Mouse (Mus musculus) heart, adult 18-20 months (tissue): ENCODE results near the gene Dlg4. TPM values are rescaled to one million over a fixed set of nuclear protein-coding genes. Genes with fewer than 3 reads are reported as not detected.

Experiments
- microRNA-seq, 2 experiments: library from miRNA; unstranded; fragments of <30 nt; microRNA quantifications; one replicate each; pipeline ENCODE4 v1.2.0; 2022
- total RNA-seq, 2 experiments: library from RNA; stranded (reverse); gene quantifications; 2 replicates each; pipeline ENCODE4 v1.2.3; 2021

Dlg4 gene
- total RNA-seq, 2 experiments from 2014 or later = 5.9 to 6.8 TPM

Small RNA genes within 50 kb of the gene (microRNA-seq; reads per million reads assigned to microRNA genes)
- gene Gm44349 (0 to 0.76 reads per million in 2 experiments), gene Mir324 (1,353 to 1,413 reads per million in 2 experiments)

Other genes with a start within 250 kb of the Dlg4 start
- gene Chrnb1, start 221.0 kb upstream of the Dlg4 start, total RNA-seq = 1 to 10 TPM; 2.0 to 4.6 TPM
- 1 to 10 TPM; 2.6 to 3.0 TPM for gene Fgf11, start 215.1 kb upstream of the Dlg4 start, total RNA-seq
- under 1 TPM; 0.17 to 0.49 TPM for gene Tmem102, start 211.3 kb upstream of the Dlg4 start, total RNA-seq
- gene Gm39566, start 201.6 kb upstream of the Dlg4 start, total RNA-seq = not detected
- gene Spem2, start 198.5 kb upstream of the Dlg4 start, total RNA-seq = not detected
- not detected for gene Spem1, start 194.8 kb upstream of the Dlg4 start, total RNA-seq
- 1 to 10 TPM; 3.3 to 3.9 TPM for gene Nlgn2, start 179.2 kb upstream of the Dlg4 start, total RNA-seq
- gene Tmem256, start 178.4 kb upstream of the Dlg4 start, total RNA-seq = 100 to 1,000 TPM; 232 to 246 TPM
- 10 to 100 TPM; 19.6 to 21.4 TPM for gene Plscr3, start 170.6 kb upstream of the Dlg4 start, total RNA-seq
- gene Tnk1, start 158.2 kb upstream of the Dlg4 start, total RNA-seq = not detected
- gene Tmem95, start 138.9 kb upstream of the Dlg4 start, total RNA-seq = not detected
- gene Kctd11, start 135.5 kb upstream of the Dlg4 start, total RNA-seq = 1 to 10 TPM; 2.0 to 2.5 TPM
- 1 to 10 TPM in 1 of 2 experiments, under 1 TPM in 1; 0.72 to 4.4 TPM for gene Acap1, start 121.4 kb upstream of the Dlg4 start, total RNA-seq
- under 1 TPM in 1 of 2 experiments, not detected in 1; 0.41 TPM for gene 2810408A11Rik, start 116.0 kb upstream of the Dlg4 start, total RNA-seq
- 10 to 100 TPM; 42.1 to 48.0 TPM for gene Neurl4, start 115.9 kb upstream of the Dlg4 start, total RNA-seq
- 10 to 100 TPM; 26.2 to 27.5 TPM for gene Gps2, start 103.1 kb upstream of the Dlg4 start, total RNA-seq
- 100 to 1,000 TPM; 415 to 425 TPM for gene Eif5a, start 95.0 kb upstream of the Dlg4 start, total RNA-seq
- gene Ybx2, start 81.1 kb upstream of the Dlg4 start, total RNA-seq = 10 to 100 TPM; 14.6 to 23.1 TPM
- gene Slc2a4, start 68.8 kb upstream of the Dlg4 start, total RNA-seq = 100 to 1,000 TPM; 402 to 439 TPM
- gene Cldn7, start 52.2 kb upstream of the Dlg4 start, total RNA-seq = 1 to 10 TPM in 1 of 2 experiments, not detected in 1; 1.3 TPM
- 100 to 1,000 TPM; 130 to 144 TPM for gene Ctdnep1, start 35.8 kb upstream of the Dlg4 start, total RNA-seq
- 10 to 100 TPM; 46.2 to 53.1 TPM for gene Elp5, start 34.4 kb upstream of the Dlg4 start, total RNA-seq
- gene Gabarap, start 25.8 kb upstream of the Dlg4 start, total RNA-seq = 100 to 1,000 TPM; 285 to 320 TPM
- gene Phf23, start 21.2 kb upstream of the Dlg4 start, total RNA-seq = 10 to 100 TPM; 18.4 to 19.7 TPM
- 1 to 10 TPM; 3.4 to 4.8 TPM for gene Dvl2, start 16.3 kb upstream of the Dlg4 start, total RNA-seq
- 1,000 to 10,000 TPM; 1,326 to 1,372 TPM for gene Acadvl, start 1.5 kb upstream of the Dlg4 start, total RNA-seq
- not detected for gene Asgr1, start 37.1 kb downstream of the Dlg4 start, total RNA-seq
- under 1 TPM in 1 of 2 experiments, not detected in 1; 0.21 TPM for gene Asgr2, start 75.7 kb downstream of the Dlg4 start, total RNA-seq
- 1 to 10 TPM; 3.5 to 5.1 TPM for gene Mgl2, start 113.4 kb downstream of the Dlg4 start, total RNA-seq
- gene Clec10a, start 139.3 kb downstream of the Dlg4 start, total RNA-seq = 1 to 10 TPM; 3.1 to 3.5 TPM
- gene Slc16a11, start 195.8 kb downstream of the Dlg4 start, total RNA-seq = 1 to 10 TPM in 1 of 2 experiments, under 1 TPM in 1; 0.65 to 2.2 TPM
- gene Slc16a13, start 204.1 kb downstream of the Dlg4 start, total RNA-seq = 1 to 10 TPM; 2.1 to 2.9 TPM
- 10 to 100 TPM in 1 of 2 experiments, 1 to 10 TPM in 1; 5.5 to 15.5 TPM for gene Bcl6b, start 212.9 kb downstream of the Dlg4 start, total RNA-seq
- gene 0610010K14Rik, start 221.0 kb downstream of the Dlg4 start, total RNA-seq = 10 to 100 TPM; 29.1 to 30.6 TPM
- 1 to 10 TPM; 2.7 TPM for gene Gm21988, start 222.9 kb downstream of the Dlg4 start, total RNA-seq
- gene Rnasek, start 222.9 kb downstream of the Dlg4 start, total RNA-seq = 100 to 1,000 TPM in 1 of 2 experiments, 10 to 100 TPM in 1; 97.8 to 102 TPM
- 1 to 10 TPM; 1.6 to 1.9 TPM for gene Alox12, start 238.4 kb downstream of the Dlg4 start, total RNA-seq